Mouse (Mus musculus): Measurements from ENCODE around the gene Ccdc34. TPM values are rescaled to one million over a fixed set of nuclear protein-coding genes. Genes with fewer than 3 reads are reported as not detected.
A peak's percentile ranks its signal among the peaks of the same experiment; 100 is the strongest.

Ccdc34 gene
- total and polyA plus RNA-seq, 3 experiments: 17.2 to 44.6 (median 22.4) TPM

DNA sequence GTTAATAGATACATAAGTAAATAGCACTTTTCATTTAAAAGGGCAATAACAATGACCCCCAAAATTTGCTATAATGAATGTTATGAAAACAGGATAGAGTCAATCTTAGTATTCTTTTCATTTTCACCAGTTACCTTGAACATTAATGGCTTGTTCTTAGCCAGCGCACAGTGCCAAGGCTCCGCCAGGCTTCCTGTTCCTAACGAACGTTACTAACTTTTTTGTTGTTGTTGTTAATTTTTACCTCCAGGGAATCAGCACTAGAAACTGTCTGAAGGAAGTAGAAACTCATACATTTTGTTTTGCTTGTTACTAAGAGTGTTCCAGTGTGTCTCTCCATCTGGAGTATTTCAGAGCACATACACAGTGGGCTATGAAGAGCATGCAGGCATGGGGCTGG, 184.2 kb downstream of the Ccdc34 start:
- no peak for TF ChIP-seq MXI1 (IDR thresholded peaks at IDR 0.05; ENCODE audit: low read depth, low read length)
- TF ChIP-seq MAX (IDR thresholded peaks at IDR 0.05; ENCODE audit: low read length): no peak
- peaks cover 0 to 4% of the 10 kb centered on the region in 2 experiments; a peak in 1 of 4 replicates for H3K4me1 ChIP-seq (ENCODE audit: control insufficient read depth in 1 of 2, insufficient read depth in 2 of 2)
- in situ Hi-C loops (cut with MboI; ENCODE audit: low pct_ligation_motif_present, low pct_unique_long_range_greater_than_20kb, low sequenced_read_pairs): loop anchor here (5.0 to 25.0 kb wide), 2 partner anchors 139 to 294 kb away; no protein-coding TSS in a partner anchor
- no peaks in the 10 kb centered on the region for H3K36me3 ChIP-seq (replicated peaks in 1 of 2; ENCODE audit: control insufficient read depth in 1 of 2, insufficient read depth in 1 of 2, low read length in 1 of 2)
- DNase-seq (ENCODE audit: extremely low read depth): no peak
- H3K79me2 ChIP-seq (replicated peaks; ENCODE audit: control insufficient read depth, extremely low read depth, insufficient read depth, poor library complexity, severe bottlenecking): no peaks in the 10 kb centered on the region
- H3K27me3 ChIP-seq (replicated peaks): no peaks in the 10 kb centered on the region
- H3K9ac ChIP-seq (ENCODE audit: insufficient read depth, low read depth): no peak overlapping the region
- H3K27ac ChIP-seq (ENCODE audit: insufficient read depth, low read depth): no peak overlapping the region
- no peak overlapping the region for H3K4me2 ChIP-seq (ENCODE audit: insufficient read depth, low read depth, poor library complexity, severe bottlenecking)
- dilution Hi-C loops (cut with MboI; ENCODE audit: extremely low pct_ligation_motif_present, extremely low pct_unique_long_range_greater_than_20kb, low sequenced_read_pairs): no loop called here
- H3K4me3 ChIP-seq (replicated peaks in 1 of 3; ENCODE audit: low read depth in 2 of 3, low read length in 2 of 3, poor library complexity in 1 of 3): no peak overlapping the region
- no peaks in the 10 kb centered on the region for H3K9me3 ChIP-seq (replicated peaks; ENCODE audit: low read length)

DNA sequence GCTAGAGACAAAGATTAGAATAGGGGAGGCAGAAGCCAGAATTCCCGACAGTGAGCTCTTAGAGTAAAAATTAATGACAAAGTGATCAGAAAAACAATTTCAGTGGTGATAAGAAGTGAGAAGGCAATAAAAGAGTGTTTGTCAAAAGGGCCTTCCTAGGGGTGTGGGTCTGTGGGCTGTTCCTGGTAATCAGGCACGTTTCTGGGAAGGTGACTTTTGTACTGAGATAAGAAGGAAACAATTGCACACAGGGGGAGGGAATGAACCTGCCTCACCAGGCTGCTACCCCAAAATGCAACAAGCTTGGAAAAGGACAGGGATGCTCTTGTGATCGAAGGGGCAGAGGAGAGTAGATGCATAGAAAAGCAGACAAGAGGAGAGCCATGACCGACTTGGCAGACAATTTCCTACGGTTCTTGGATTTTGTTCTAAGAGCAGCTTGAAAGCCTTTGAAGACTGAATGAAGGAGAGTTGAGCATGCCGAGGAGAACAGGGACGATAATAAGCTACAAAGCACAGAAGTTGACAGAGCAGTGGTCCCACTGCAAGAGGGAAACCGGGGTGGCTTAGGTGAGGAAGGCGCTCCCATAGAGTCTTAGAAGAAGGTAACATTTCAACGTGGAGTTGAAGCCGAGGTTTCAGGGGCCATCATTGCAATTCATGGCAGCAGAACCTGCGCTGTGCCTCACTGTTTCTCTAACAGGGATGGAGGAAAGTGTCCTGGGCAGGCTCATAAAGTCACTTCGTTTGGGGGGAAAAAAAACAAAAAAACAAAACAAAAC, 185.3 kb downstream of the Ccdc34 start:
- no peaks in the 10 kb centered on the region for H3K9me3 ChIP-seq (replicated peaks; ENCODE audit: low read length)
- dilution Hi-C loops (cut with MboI; ENCODE audit: extremely low pct_ligation_motif_present, extremely low pct_unique_long_range_greater_than_20kb, low sequenced_read_pairs): no loop called here
- no peaks in the 10 kb centered on the region for H3K27me3 ChIP-seq (replicated peaks)
- H3K4me2 ChIP-seq (ENCODE audit: insufficient read depth, low read depth, poor library complexity, severe bottlenecking): 0 out of 2 replicates have a peak overlapping the region, but pooled peaks have one; percentile 2
- no peaks in the 10 kb centered on the region for H3K36me3 ChIP-seq (replicated peaks in 1 of 2; ENCODE audit: control insufficient read depth in 1 of 2, insufficient read depth in 1 of 2, low read length in 1 of 2)
- TF ChIP-seq USF2 (conservative IDR thresholded peaks at IDR 0.05; ENCODE audit: low read depth, low read length) (no peak), EP300 (IDR thresholded peaks at IDR 0.05; ENCODE audit: low read length) (no peak), HCFC1 (IDR thresholded peaks at IDR 0.05; ENCODE audit: low read depth, low read length) (no peak), ZNF384 (IDR thresholded peaks at IDR 0.05; ENCODE audit: low read depth, low read length) (no peak), ETS1 (conservative IDR thresholded peaks at IDR 0.05; ENCODE audit: low read depth, low read length) (no peak), PAX5 (IDR thresholded peaks at IDR 0.05; ENCODE audit: low read length) (no peak), RAD21 (IDR thresholded peaks at IDR 0.05; ENCODE audit: low read depth, low read length) (no peak), POLR2A (IDR thresholded peaks at IDR 0.05; ENCODE audit: low read depth, low read length) (no peak), CHD1 (IDR thresholded peaks at IDR 0.05; ENCODE audit: low read depth, low read length) (no peak), RCOR1 (conservative IDR thresholded peaks at IDR 0.05; ENCODE audit: low read depth, low read length) (no peak), IRF4 (IDR thresholded peaks at IDR 0.05; ENCODE audit: low read depth, low read length) (no peak), NELFE (IDR thresholded peaks at IDR 0.05; ENCODE audit: low read depth, low read length) (no peak), MXI1 (IDR thresholded peaks at IDR 0.05; ENCODE audit: low read depth, low read length) (no peak)
- no peaks in the 10 kb centered on the region for H3K79me2 ChIP-seq (replicated peaks; ENCODE audit: control insufficient read depth, extremely low read depth, insufficient read depth, poor library complexity, severe bottlenecking)
- no peak overlapping the region for H3K9ac ChIP-seq (ENCODE audit: insufficient read depth, low read depth)
- in situ Hi-C loops (cut with MboI; ENCODE audit: low pct_ligation_motif_present, low pct_unique_long_range_greater_than_20kb, low sequenced_read_pairs): loop anchor here (5.0 to 25.0 kb wide), 2 partner anchors 141 to 296 kb away; no protein-coding TSS in a partner anchor
- no peak overlapping the region for H3K4me3 ChIP-seq (replicated peaks in 1 of 3; ENCODE audit: low read depth in 2 of 3, low read length in 2 of 3, poor library complexity in 1 of 3)
- H3K27ac ChIP-seq (ENCODE audit: insufficient read depth, low read depth): no peak overlapping the region
- H3K4me1 ChIP-seq (ENCODE audit: control insufficient read depth in 1 of 2, insufficient read depth in 2 of 2): peaks cover 0 to 4% of the 10 kb centered on the region in 2 experiments; a peak in 1 of 4 replicates
- no peak for DNase-seq (ENCODE audit: extremely low read depth)
